Mouse (Mus musculus) embryonic facial prominence, embryonic 10.5 days (tissue): ENCODE measurements around the gene Nudt22. TPM values are rescaled to one million over a fixed set of nuclear protein-coding genes. Genes with fewer than 3 reads are reported as not detected.

Source experiments
- DNase-seq: peaks from one replicate; pipeline ENCODE4 v3.0.0-alpha.2; 2017; ENCODE audit warnings: low spot score
- H3K27ac ChIP-seq: fragments of 300-500 bp; sonication (generic); replicated peaks from 2 replicates; pipeline ENCODE4 v1.5.1; 2016; ENCODE audit warnings: mild to moderate bottlenecking
- H3K27me3 ChIP-seq: fragments of 300-500 bp; sonication (generic); replicated peaks from 2 replicates; pipeline ENCODE4 v1.6.1; 2016; ENCODE audit warnings: low read depth, mild to moderate bottlenecking; ENCODE audit not compliant: poor library complexity, severe bottlenecking
- H3K36me3 ChIP-seq: fragments of 300-500 bp; sonication (generic); replicated peaks from 2 replicates; pipeline ENCODE4 v1.6.1; 2016; ENCODE audit warnings: mild to moderate bottlenecking, moderate library complexity
- H3K4me1 ChIP-seq: fragments of 300-500 bp; sonication (generic); 2 replicates; pipeline ENCODE4 v1.6.1; 2016
- H3K4me3 ChIP-seq: fragments of 300-500 bp; sonication (generic); 2 replicates; pipeline ENCODE4 v1.5.1; 2016; ENCODE audit warnings: mild to moderate bottlenecking, moderate library complexity
- H3K9me3 ChIP-seq: fragments of 300-500 bp; sonication (generic); 2 replicates; pipeline ENCODE4 v1.6.1; 2016; ENCODE audit warnings: mild to moderate bottlenecking
- WGBS: fragments of 180-500 bp; shearing (Covaris S2); methylation state at CpG from one replicate; pipeline ENCODE4 v1.1.7; 2016; 5-methylcytosine and 5-hydroxymethylcytosine counted together
- polyA plus RNA-seq: library from polyadenylated mRNA; unstranded; fragments of >200 nt; fragmentation: Nextera tagmentation; extraction: Ambion mirVana; gene quantifications from 2 replicates; pipeline ENCODE4 v1.2.1, GENCODE M21; 2016

Gene Nudt22
- polyA plus RNA-seq = 20.1 and 20.9 TPM in 2 replicates

GRCm38 (mm10) chr19:6996006-6996405 lies at the start of gene Nudt22, which contains the start of gene Trpt1:
Gene Nudt22, minus strand, starts transcription at chr19:6996117.
Gene Trpt1, plus strand, starts transcription at chr19:6996131.
- peak; percentile 92 for DNase-seq
- no peaks in the 10 kb centered on the region for H3K9me3 ChIP-seq
- peaks cover 56% of the 10 kb centered on the region for H3K4me1 ChIP-seq
- WGBS = under 1% methylated on average over 24 of the region's 24 CpGs
- no peaks in the 10 kb centered on the region for H3K27me3 ChIP-seq
- peak within 1 kb of the TSS; percentile 85 for H3K27ac ChIP-seq
- peaks cover 32% of the 10 kb centered on the region for H3K36me3 ChIP-seq
- peak within 1 kb of the TSS; percentile 71 for H3K4me3 ChIP-seq

- WGBS = 48% methylated on average over 4 of the region's 4 CpGs
- no peaks in the 10 kb centered on the region for H3K9me3 ChIP-seq
- H3K36me3 ChIP-seq = no peaks in the 10 kb centered on the region
- H3K4me1 ChIP-seq = peaks cover 10% of the 10 kb centered on the region
- no peak for DNase-seq
- no peak overlapping the region for H3K27ac ChIP-seq
- H3K27me3 ChIP-seq = no peaks in the 10 kb centered on the region
- no peak overlapping the region for H3K4me3 ChIP-seq
Measured at GRCm38 (mm10) chr19:7044706-7045105, 48.8 kb upstream of the Nudt22 start.

GRCm38 (mm10) chr19:7044279-7044678 lies 48.4 kb upstream of the Nudt22 start:
- Histone ChIP-seq H3K4me3 (no peak overlapping the region), H3K36me3 (no peaks in the 10 kb centered on the region), H3K27me3 (no peaks in the 10 kb centered on the region), H3K4me1 (peaks cover 10% of the 10 kb centered on the region), H3K27ac (no peak overlapping the region), H3K9me3 (no peaks in the 10 kb centered on the region)
- whole genome bisulfite sequencing = 57% methylated on average over 4 of the region's 4 CpGs
- no peak for DNase-seq

GRCm38 (mm10) chr19:7041171-7041570 lies 45.3 kb upstream of the Nudt22 start:
- no peaks in the 10 kb centered on the region for H3K9me3 ChIP-seq
- peak overlapping the region; percentile 96; the same call in 1 of the 2 replicates for H3K4me3 ChIP-seq
- no peak for DNase-seq
- 91% methylated on average over 2 of the region's 2 CpGs for WGBS
- H3K4me1 ChIP-seq = peaks cover 33% of the 10 kb centered on the region
- no peak overlapping the region for H3K27ac ChIP-seq
- no peaks in the 10 kb centered on the region for H3K27me3 ChIP-seq
- peaks cover 26% of the 10 kb centered on the region for H3K36me3 ChIP-seq

- no peaks in the 10 kb centered on the region for H3K9me3 ChIP-seq
- no peak for DNase-seq
- WGBS = 30% methylated on average over 13 of the region's 13 CpGs
- H3K36me3 ChIP-seq = peaks cover 30% of the 10 kb centered on the region
- H3K27ac ChIP-seq = peak overlapping the region; percentile 86
- peaks cover 33% of the 10 kb centered on the region for H3K4me1 ChIP-seq
- no peaks in the 10 kb centered on the region for H3K27me3 ChIP-seq
- peak overlapping the region; percentile 96 for H3K4me3 ChIP-seq
Measured at GRCm38 (mm10) chr19:7040637-7041130, 44.8 kb upstream of the Nudt22 start.

GRCm38 (mm10) chr19:7039841-7040636 lies 44.1 kb upstream of the Nudt22 start, which contains the start of gene Stip1:
Gene Stip1, minus strand, starts transcription at chr19:7039967.
- H3K36me3 ChIP-seq = peaks cover 36% of the 10 kb centered on the region
- peak; percentile 98 for DNase-seq
- no peaks in the 10 kb centered on the region for H3K9me3 ChIP-seq
- no peaks in the 10 kb centered on the region for H3K27me3 ChIP-seq
- peak within 1 kb of the TSS; percentile 99 for H3K27ac ChIP-seq
- peak within 1 kb of the TSS; percentile 96 for H3K4me3 ChIP-seq
- peaks cover 33% of the 10 kb centered on the region for H3K4me1 ChIP-seq
- WGBS = under 1% methylated on average over 49 of the region's 49 CpGs

- Histone ChIP-seq H3K4me3 (peak overlapping the region; percentile 96), H3K9me3 (no peaks in the 10 kb centered on the region), H3K27ac (peak overlapping the region; percentile 99), H3K36me3 (peaks cover 44% of the 10 kb centered on the region), H3K4me1 (peaks cover 27% of the 10 kb centered on the region), H3K27me3 (no peaks in the 10 kb centered on the region)
- peak; percentile 76 for DNase-seq
- 1% methylated on average over 35 of the region's 35 CpGs for WGBS
Measured at GRCm38 (mm10) chr19:7039088-7039720, 43.3 kb upstream of the Nudt22 start.

GRCm38 (mm10) chr19:7034006-7034405 lies 38.1 kb upstream of the Nudt22 start:
- Histone ChIP-seq H3K27ac (no peak overlapping the region), H3K9me3 (no peaks in the 10 kb centered on the region), H3K4me3 (no peak overlapping the region), H3K36me3 (peaks cover 96% of the 10 kb centered on the region), H3K4me1 (peaks cover 21% of the 10 kb centered on the region), H3K27me3 (no peaks in the 10 kb centered on the region)
- 92% methylated on average over 5 of the region's 5 CpGs for WGBS
- DNase-seq = no peak

- no peak overlapping the region for H3K4me3 ChIP-seq
- H3K27me3 ChIP-seq = no peaks in the 10 kb centered on the region
- no peak overlapping the region for H3K27ac ChIP-seq
- no peaks in the 10 kb centered on the region for H3K9me3 ChIP-seq
- peaks cover 99% of the 10 kb centered on the region for H3K36me3 ChIP-seq
- no peaks in the 10 kb centered on the region for H3K4me1 ChIP-seq
- no peak for DNase-seq
- 95% methylated on average over 5 of the region's 5 CpGs for WGBS
Measured at GRCm38 (mm10) chr19:7029531-7029930, 33.6 kb upstream of the Nudt22 start.

GRCm38 (mm10) chr19:7020224-7020641 lies 24.3 kb upstream of the Nudt22 start:
- Histone ChIP-seq H3K36me3 (peaks cover 92% of the 10 kb centered on the region), H3K27me3 (no peaks in the 10 kb centered on the region), H3K4me3 (no peak overlapping the region), H3K27ac (no peak overlapping the region), H3K4me1 (no peaks in the 10 kb centered on the region), H3K9me3 (no peaks in the 10 kb centered on the region)
- 56% methylated on average over 3 of the region's 3 CpGs for WGBS
- peak; percentile 37 for DNase-seq

- WGBS = 87% methylated on average over 5 of the region's 5 CpGs
- Histone ChIP-seq H3K27ac (no peak within 1 kb of the TSS), H3K36me3 (peaks cover 86% of the 10 kb centered on the region)
Measured at GRCm38 (mm10) chr19:7019191-7019590, 23.3 kb upstream of the Nudt22 start, which contains the start of gene Fermt3. Gene Fermt3, minus strand, starts transcription at chr19:7019469.

GRCm38 (mm10) chr19:7018546-7018945 lies 22.6 kb upstream of the Nudt22 start:
- peaks cover 86% of the 10 kb centered on the region for H3K36me3 ChIP-seq
- H3K9me3 ChIP-seq = no peaks in the 10 kb centered on the region
- DNase-seq = no peak
- H3K27ac ChIP-seq = no peak overlapping the region
- H3K4me1 ChIP-seq = no peaks in the 10 kb centered on the region
- H3K27me3 ChIP-seq = no peaks in the 10 kb centered on the region
- no peak overlapping the region for H3K4me3 ChIP-seq
- 92% methylated on average over 11 of the region's 11 CpGs for WGBS

More at GRCm38 (mm10) chr19:7019191-7019590, 23.3 kb upstream of the Nudt22 start, which contains the start of gene Fermt3:
- no peaks in the 10 kb centered on the region for H3K4me1 ChIP-seq
- no peaks in the 10 kb centered on the region for H3K9me3 ChIP-seq
- H3K27me3 ChIP-seq = no peaks in the 10 kb centered on the region
- no peak for DNase-seq
- no peak within 1 kb of the TSS for H3K4me3 ChIP-seq
